Mouse (Mus musculus) G1E (cell line): Measurements from ENCODE around the gene Fhad1. TPM values are rescaled to one million over a fixed set of nuclear protein-coding genes. Genes with fewer than 3 reads are reported as not detected.
"Not testable (repeated sequence)": the region's sequence is repeated elsewhere in the genome, so short reads cannot be mapped to it uniquely, and the experiment has no call there.

ENCODE experiments used
- ATAC-seq: 2 replicates; pipeline ENCODE4 v1.8.0; 2016; ENCODE audit warnings: mild to moderate bottlenecking; ENCODE audit not compliant: insufficient number of reproducible peaks, poor library complexity, low FRiP score, severe bottlenecking; ENCODE audit errors: extremely low read depth
- DNase-seq: peaks from one replicate; pipeline ENCODE4 v3.0.0; 2012; ENCODE audit warnings: low spot score
- H3K27me3 ChIP-seq: 2 replicates; pipeline ENCODE4 v1.6.1; 2012; ENCODE audit warnings: mild to moderate bottlenecking, low read length, inconsistent platforms; ENCODE audit not compliant: insufficient read depth
- H3K36me3 ChIP-seq: replicated peaks from 2 replicates; pipeline ENCODE3; 2012; ENCODE audit warnings: mild to moderate bottlenecking, inconsistent platforms
- H3K4me1 ChIP-seq: 2 replicates; pipeline ENCODE4 v1.6.1; 2012; ENCODE audit warnings: low read depth, low read length, inconsistent platforms, mixed read lengths; ENCODE audit not compliant: insufficient read depth
- H3K4me3 ChIP-seq: 2 replicates; pipeline ENCODE4 v1.5.1; 2012; ENCODE audit warnings: low read depth, mild to moderate bottlenecking, inconsistent platforms, low read length, moderate library complexity, mixed read lengths
- H3K9me3 ChIP-seq: replicated peaks from 2 replicates; pipeline ENCODE4 v1.6.1; 2012; ENCODE audit warnings: inconsistent platforms
- CTCF ChIP-seq: IDR thresholded peaks from 2 replicates; pipeline ENCODE4 v1.5.1; 2012; ENCODE audit warnings: low read depth, low read length, inconsistent platforms, mixed read lengths
- GATA1 ChIP-seq: IDR thresholded peaks from 2 replicates; pipeline ENCODE4 v1.6.1; 2012; ENCODE audit warnings: borderline replicate concordance, low read length, inconsistent platforms, mixed read lengths
- GATA2 ChIP-seq: IDR thresholded peaks from 2 replicates; pipeline ENCODE4 v1.6.1; 2012; ENCODE audit warnings: low read depth, low read length, inconsistent platforms, borderline replicate concordance
- POLR2AphosphoS5 ChIP-seq: IDR thresholded peaks from 2 replicates; pipeline ENCODE4 v1.6.1; 2012; ENCODE audit warnings: low read depth, low read length, inconsistent platforms; ENCODE audit not compliant: insufficient replicate concordance
- TAL1 ChIP-seq: conservative IDR thresholded peaks from 2 replicates; pipeline ENCODE4 v1.6.1; 2012; ENCODE audit warnings: low read depth, low read length, inconsistent platforms, mixed read lengths
- polyA plus RNA-seq: library from polyadenylated mRNA; stranded (reverse); fragments of >175 nt; gene quantifications from 2 replicates; pipeline ENCODE4 v1.2.3, GENCODE M21; 2012
- total RNA-seq, 2 experiments: library from RNA; stranded (forward) in 1 of 2; stranded (reverse) in 1 of 2; fragments of 200-1000 nt in 1 of 2; fragments of >200 nt in 1 of 2; fragmentation: Nextera tagmentation in 1 of 2; gene quantifications; 2 replicates each; pipeline ENCODE4 v1.2.3; 2014 to 2017

The Fhad1 gene
- total and polyA plus RNA-seq, 3 experiments = 0.11 TPM; not detected in 2

DNA sequence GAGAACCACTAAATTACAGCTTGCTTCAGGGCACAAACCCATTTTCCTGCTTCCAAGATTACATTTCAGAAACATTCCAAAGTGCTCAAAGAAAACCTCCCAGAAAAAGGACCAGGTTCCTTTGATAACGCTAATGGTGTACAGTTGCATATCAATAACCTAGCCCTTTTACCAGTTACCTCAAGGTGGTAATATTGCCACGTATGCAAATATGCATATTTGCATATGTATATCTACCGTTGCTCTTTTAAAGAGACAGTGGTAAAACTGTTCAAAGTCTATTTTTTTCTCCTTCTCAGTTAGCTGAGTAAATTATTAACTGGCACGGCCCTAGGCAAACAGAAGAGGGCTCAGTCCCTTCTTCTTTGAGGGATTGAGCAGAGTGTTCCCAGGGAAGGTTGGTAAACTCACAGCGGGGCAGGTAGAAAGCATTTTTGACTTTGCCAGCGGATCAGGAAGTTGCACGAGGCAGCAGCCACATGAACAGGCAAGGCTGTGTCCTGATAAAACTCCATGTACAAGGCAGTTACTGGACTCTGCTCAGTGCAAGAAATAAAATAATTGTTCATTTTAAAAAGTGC, 15.3 kb downstream of the Fhad1 start:
- H3K9me3 ChIP-seq = peaks cover 77% of the 10 kb centered on the region

DNA sequence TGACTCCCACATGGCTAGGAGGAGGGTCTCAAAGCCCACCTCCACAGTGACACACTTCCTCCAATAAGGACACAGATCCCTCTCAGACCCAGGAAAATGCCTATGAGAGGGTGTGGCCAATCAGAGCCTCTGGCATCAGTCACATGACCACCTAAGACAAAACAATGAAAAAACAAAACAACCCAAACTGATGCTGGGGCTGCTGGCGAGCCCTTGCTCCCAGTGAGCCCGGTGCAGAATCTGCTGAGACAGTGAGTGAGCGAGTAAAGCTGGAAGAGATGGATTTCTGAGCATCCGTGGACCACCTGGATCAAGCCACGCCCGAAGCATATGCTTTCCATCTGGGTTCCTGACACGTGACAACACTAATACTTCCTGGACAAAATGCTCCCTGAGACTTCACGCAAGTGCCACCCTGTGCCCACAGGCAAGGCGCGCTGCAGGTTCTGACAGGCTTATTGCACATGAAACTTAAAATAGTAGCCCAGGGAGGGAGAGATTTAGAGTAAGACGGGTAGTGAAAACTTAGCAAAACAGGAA, 16.5 kb downstream of the Fhad1 start:
- H3K9me3 ChIP-seq = peaks cover 75% of the 10 kb centered on the region
- no peaks in the 10 kb centered on the region for H3K27me3 ChIP-seq
- TF ChIP-seq POLR2AphosphoS5 = no peak
- TF ChIP-seq GATA1 = no peak
- TF ChIP-seq CTCF = no peak
- TF ChIP-seq TAL1 = no peak
- no peak for TF ChIP-seq GATA2
- no peaks in the 10 kb centered on the region for H3K4me1 ChIP-seq
- no peaks in the 10 kb centered on the region for H3K36me3 ChIP-seq
- H3K4me3 ChIP-seq = no peak overlapping the region
- DNase-seq (no peak), ATAC-seq (no peak)

More for the DNA sequence above, 15.3 kb downstream of the Fhad1 start:
- TF ChIP-seq TAL1 (no peak), POLR2AphosphoS5 (no peak), GATA1 (no peak), GATA2 (no peak), CTCF (no peak)
- ATAC-seq = no peak
- Histone ChIP-seq H3K27me3 (no peaks in the 10 kb centered on the region), H3K4me1 (no peaks in the 10 kb centered on the region), H3K36me3 (no peaks in the 10 kb centered on the region), H3K4me3 (no peak overlapping the region)
- DNase-seq = no peak

DNA sequence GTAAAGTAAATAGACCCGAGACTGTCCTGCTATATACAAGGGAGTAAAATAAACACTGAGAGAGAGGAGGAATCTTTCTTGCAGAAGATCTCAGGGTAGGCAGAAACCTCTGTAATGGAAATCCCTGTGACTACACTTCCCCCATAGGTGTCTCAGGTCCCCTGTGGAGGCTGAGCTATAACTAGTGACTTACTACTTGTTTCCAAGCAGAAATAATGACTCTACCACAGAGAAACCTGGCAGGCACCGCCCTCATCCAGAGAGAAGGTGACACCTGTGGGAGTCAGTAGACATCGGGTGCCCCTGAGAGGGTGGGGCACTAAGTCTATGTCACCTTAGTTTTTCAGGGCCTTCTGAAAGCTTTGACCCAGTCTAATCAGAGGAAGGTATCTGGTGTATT, 18.0 kb downstream of the Fhad1 start:
- Histone ChIP-seq H3K36me3 (no peaks in the 10 kb centered on the region), H3K4me3 (no peak overlapping the region), H3K4me1 (no peaks in the 10 kb centered on the region), H3K27me3 (no peaks in the 10 kb centered on the region), H3K9me3 (peaks cover 75% of the 10 kb centered on the region)
- no peak for DNase-seq
- ATAC-seq = no peak
- TF ChIP-seq POLR2AphosphoS5 (no peak), TAL1 (no peak), GATA2 (no peak), CTCF (no peak), GATA1 (no peak)

DNA sequence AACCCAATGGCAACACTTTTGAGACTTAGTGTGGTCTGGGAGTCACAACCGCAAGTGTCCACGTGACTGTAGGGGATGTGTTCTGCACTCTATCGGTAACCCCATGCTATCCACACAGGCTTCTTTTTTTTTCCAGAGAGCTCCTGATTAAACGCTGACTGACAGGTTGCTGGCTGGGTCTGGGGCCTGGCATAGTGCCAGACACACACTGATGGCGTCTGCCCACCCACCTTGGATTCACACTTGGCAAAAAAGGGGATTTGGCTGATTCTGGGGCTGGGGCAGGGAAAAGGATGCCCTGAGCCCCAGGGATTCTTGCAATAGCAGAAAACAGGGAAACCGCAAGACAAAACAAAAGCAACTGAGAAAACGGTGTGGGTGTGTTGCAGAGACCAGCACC, 18.8 kb downstream of the Fhad1 start:
- Histone ChIP-seq H3K4me3 (no peak overlapping the region), H3K36me3 (no peaks in the 10 kb centered on the region), H3K27me3 (no peaks in the 10 kb centered on the region), H3K4me1 (no peaks in the 10 kb centered on the region), H3K9me3 (peaks cover 76% of the 10 kb centered on the region)
- TF ChIP-seq TAL1 (no peak), POLR2AphosphoS5 (no peak), CTCF (no peak), GATA1 (no peak), GATA2 (no peak)
- DNase-seq (no peak), ATAC-seq (no peak)

DNA sequence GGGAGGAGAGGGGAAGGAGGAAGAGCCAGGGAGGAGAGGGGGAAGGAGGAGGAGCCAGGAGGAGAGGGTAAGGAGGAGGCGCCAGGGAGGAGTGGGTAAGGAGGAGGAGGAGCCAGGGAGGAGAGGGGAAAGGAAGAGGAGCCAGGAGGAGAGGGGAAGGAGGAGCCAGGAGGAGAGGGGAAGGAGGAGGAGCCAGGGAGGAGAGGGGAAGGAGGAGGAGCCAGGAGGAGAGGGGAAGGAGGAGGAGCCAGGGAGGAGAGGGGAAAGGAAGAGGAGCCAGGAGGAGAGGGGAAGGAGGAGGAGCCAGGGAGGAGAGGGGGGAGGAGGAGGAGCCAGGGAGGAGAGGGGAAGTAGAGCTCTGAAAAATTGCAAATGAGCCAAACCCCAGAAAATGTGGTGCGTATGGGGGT, 20.8 kb downstream of the Fhad1 start:
- peaks cover 83% of the 10 kb centered on the region for H3K9me3 ChIP-seq
- not testable (repeated sequence) for ATAC-seq, DNase-seq, H3K4me3 ChIP-seq, H3K36me3 ChIP-seq, H3K4me1 ChIP-seq, H3K27me3 ChIP-seq

DNA sequence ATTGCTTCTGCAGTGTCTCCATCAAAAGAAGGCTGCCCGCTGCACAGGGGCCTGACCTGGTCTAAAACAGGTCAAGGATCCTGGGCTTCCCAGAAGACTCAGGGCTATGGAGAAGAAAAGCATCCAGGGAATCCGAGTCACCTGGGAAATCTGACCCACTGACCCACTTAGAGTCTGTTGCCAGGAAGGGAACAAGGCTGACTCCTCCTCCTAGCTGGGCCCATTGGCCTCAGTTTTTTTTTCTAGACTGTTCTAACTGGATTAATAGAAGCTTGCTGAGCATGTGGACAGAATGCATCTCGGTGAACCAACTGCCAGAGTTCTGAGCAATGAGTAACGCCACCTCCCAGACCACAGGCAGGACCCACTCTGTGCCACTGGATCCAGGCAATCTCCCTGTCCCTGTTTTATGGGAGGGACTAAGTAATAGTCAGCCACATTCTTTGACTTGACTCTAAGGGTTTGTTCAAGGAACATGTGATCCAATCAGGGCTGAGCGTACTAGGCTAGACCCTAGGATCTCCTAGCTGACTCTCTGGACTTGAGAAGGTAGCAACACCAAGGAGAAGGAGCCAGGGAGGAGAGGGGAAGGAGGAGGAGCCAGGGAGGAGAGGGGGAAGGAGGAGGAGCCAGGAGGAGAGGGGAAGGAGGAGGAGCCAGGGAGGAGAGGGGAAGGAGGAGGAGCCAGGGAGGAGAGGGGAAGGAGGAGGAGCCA, 21.4 kb downstream of the Fhad1 start:
- DNase-seq (no peak), ATAC-seq (no peak)
- no peak for TF ChIP-seq GATA1
- TF ChIP-seq POLR2AphosphoS5 = no peak
- Histone ChIP-seq H3K9me3 (peaks cover 85% of the 10 kb centered on the region), H3K4me1 (no peaks in the 10 kb centered on the region), H3K4me3 (no peak overlapping the region), H3K36me3 (no peaks in the 10 kb centered on the region), H3K27me3 (no peaks in the 10 kb centered on the region)
